Mouse (Mus musculus) urinary bladder, adult 18-20 months (tissue): ENCODE results near the gene Zfyve19.

ENCODE experiments used
- DNase-seq, 2 experiments: peaks; one replicate each; pipeline ENCODE4 v3.0.0; 2022; ENCODE audit warnings: low spot score in 2 of 2, mixed read lengths in 2 of 2

The Zfyve19 gene

GRCm38 (mm10) chr2:119196316-119197108 lies 11.9 kb upstream of the Zfyve19 start:
- DNase-seq = no peak

- DNase-seq = no peak
These were observed 10.9 kb upstream of the Zfyve19 start for GRCm38 (mm10) chr2:119197493-119197892.

- no peak for DNase-seq
These were observed 10.4 kb upstream of the Zfyve19 start for GRCm38 (mm10) chr2:119198049-119198448.

GRCm38 (mm10) chr2:119198934-119199333 lies 9.5 kb upstream of the Zfyve19 start:
- no peak for DNase-seq

- no peak for DNase-seq
These were observed 5.4 kb upstream of the Zfyve19 start for GRCm38 (mm10) chr2:119202914-119203453.

- no peak for DNase-seq
These were observed 4.5 kb upstream of the Zfyve19 start for GRCm38 (mm10) chr2:119203871-119204460.

GRCm38 (mm10) chr2:119207961-119208343 lies 465 bp upstream of the Zfyve19 start:
- no peak for DNase-seq

- DNase-seq = no peak
These were observed 725 bp downstream of the Zfyve19 start for GRCm38 (mm10) chr2:119209176-119209507.

GRCm38 (mm10) chr2:119229775-119230704 lies 21.6 kb downstream of the Zfyve19 start, which contains the start of gene Ppp1r14d:
TSS of gene Ppp1r14d (minus strand) at chr2:119229906.
- no peak for DNase-seq

- no peak for DNase-seq
These were observed 28.3 kb downstream of the Zfyve19 start for GRCm38 (mm10) chr2:119236682-119237209.

- peak; percentile 73 to 79 for DNase-seq
These were observed 28.9 kb downstream of the Zfyve19 start, which contains the start of gene Spint1 for GRCm38 (mm10) chr2:119237210-119237870. TSS of gene Spint1 (plus strand) at chr2:119237362.

- no peak for DNase-seq
These were observed 29.4 kb downstream of the Zfyve19 start for GRCm38 (mm10) chr2:119237871-119238220.

GRCm38 (mm10) chr2:119238671-119239070 lies 30.3 kb downstream of the Zfyve19 start:
- peak; percentile 60 to 80 for DNase-seq

GRCm38 (mm10) chr2:119240075-119240818 lies 31.8 kb downstream of the Zfyve19 start:
- peak in 1 of 2 experiments; percentile 29 for DNase-seq

GRCm38 (mm10) chr2:119240819-119241186 lies 32.4 kb downstream of the Zfyve19 start:
- no peak for DNase-seq

- DNase-seq = no peak
These were observed 34.1 kb downstream of the Zfyve19 start for GRCm38 (mm10) chr2:119242548-119242947.

- no peak for DNase-seq
These were observed 36.8 kb downstream of the Zfyve19 start for GRCm38 (mm10) chr2:119245246-119245645.

- DNase-seq = no peak
These were observed 39.5 kb downstream of the Zfyve19 start for GRCm38 (mm10) chr2:119247904-119248303.

GRCm38 (mm10) chr2:119249592-119250061 lies 41.2 kb downstream of the Zfyve19 start:
- DNase-seq = peak in 1 of 2 experiments; percentile 53

GRCm38 (mm10) chr2:119250377-119250776 lies 42.0 kb downstream of the Zfyve19 start:
- DNase-seq = no peak
